Mouse (Mus musculus) embryonic facial prominence, embryonic 11.5 days (tissue): ENCODE data around the gene Gnaq. TPM values are rescaled to one million over a fixed set of nuclear protein-coding genes. Genes with fewer than 3 reads are reported as not detected.

ENCODE experiments used
- ATAC-seq: fragments of 200-750 bp; cut with Nextera tagmentation; replicated peaks from 2 replicates; pipeline ENCODE4 v1.8.0; 2017; ENCODE audit warnings: low read depth; ENCODE audit not compliant: insufficient number of reproducible peaks, low FRiP score, low TSS enrichment
- DNase-seq: peaks from one replicate; pipeline ENCODE4 v3.0.0-alpha.2; 2015; ENCODE audit warnings: low spot score
- H3K27ac ChIP-seq: fragments of 300-500 bp; sonication (generic); replicated peaks from 2 replicates; pipeline ENCODE4 v1.5.1; 2014; ENCODE audit warnings: mild to moderate bottlenecking, low read depth, low read length, control low read depth
- H3K27me3 ChIP-seq: fragments of 300-500 bp; sonication (generic); 2 replicates; pipeline ENCODE4 v1.6.1; 2014; ENCODE audit warnings: mild to moderate bottlenecking, low read length, moderate library complexity, mixed read lengths; ENCODE audit not compliant: control insufficient read depth, insufficient read depth
- H3K36me3 ChIP-seq: fragments of 300-500 bp; sonication (generic); replicated peaks from 2 replicates; pipeline ENCODE4 v1.6.1; 2014; ENCODE audit warnings: low read depth, mild to moderate bottlenecking, low read length, moderate library complexity, mixed read lengths; ENCODE audit not compliant: control insufficient read depth, insufficient read depth
- H3K4me1 ChIP-seq: fragments of 300-500 bp; sonication (generic); 2 replicates; pipeline ENCODE4 v1.6.1; 2014; ENCODE audit warnings: low read length, mixed read lengths; ENCODE audit not compliant: control insufficient read depth, insufficient read depth
- H3K4me2 ChIP-seq: fragments of 300-500 bp; sonication (generic); 2 replicates; pipeline ENCODE4 v1.6.1; 2014; ENCODE audit warnings: low read depth, mild to moderate bottlenecking, control low read depth, low read length, moderate library complexity
- H3K4me3 ChIP-seq: fragments of 300-500 bp; sonication (generic); 2 replicates; pipeline ENCODE4 v1.5.1; 2014; ENCODE audit warnings: low read depth, low read length, control low read depth
- H3K9ac ChIP-seq: fragments of 300-500 bp; sonication (generic); replicated peaks from 2 replicates; pipeline ENCODE4 v1.6.1; 2014; ENCODE audit warnings: mild to moderate bottlenecking, control low read depth, low read length
- H3K9me3 ChIP-seq: fragments of 300-500 bp; sonication (generic); replicated peaks from 2 replicates; pipeline ENCODE4 v1.6.1; 2016; ENCODE audit warnings: mild to moderate bottlenecking, low read length, inconsistent platforms, mixed read lengths; ENCODE audit not compliant: control insufficient read depth
- WGBS: fragments of 180-500 bp; shearing (Covaris S2); extraction: QIAGEN DNeasy Blood & Tissue Kit; methylation state at CpG from one replicate; pipeline ENCODE4 v1.1.7; 2014; 5-methylcytosine and 5-hydroxymethylcytosine counted together
- polyA plus RNA-seq: library from polyadenylated mRNA; unstranded; fragments of >200 nt; fragmentation: Nextera tagmentation; extraction: Ambion mirVana; gene quantifications from 2 replicates; pipeline ENCODE4 v1.2.1, GENCODE M21; 2014

Gnaq gene
- polyA plus RNA-seq, 1 experiment from 2014 or later, result 16.2 TPM

GRCm38 (mm10) chr19:16286451-16287175 is 154.0 kb downstream of the Gnaq start:
- ATAC-seq, result no peak
- no peak overlapping the region for H3K9ac ChIP-seq
- H3K27me3 ChIP-seq, result no peaks in the 10 kb centered on the region
- H3K4me3 ChIP-seq, result no peak overlapping the region
- H3K4me1 ChIP-seq, result no peaks in the 10 kb centered on the region
- no peaks in the 10 kb centered on the region for H3K9me3 ChIP-seq
- no peak overlapping the region for H3K27ac ChIP-seq
- 57% methylated on average over 10 of the region's 10 CpGs for WGBS
- H3K36me3 ChIP-seq, result no peaks in the 10 kb centered on the region
- no peak overlapping the region for H3K4me2 ChIP-seq
- DNase-seq, result no peak

GRCm38 (mm10) chr19:16287307-16287706 is 154.7 kb downstream of the Gnaq start:
- H3K27me3 ChIP-seq, result no peaks in the 10 kb centered on the region
- no peaks in the 10 kb centered on the region for H3K4me1 ChIP-seq
- no peak overlapping the region for H3K4me3 ChIP-seq
- ATAC-seq (no peak), DNase-seq (no peak)
- H3K9ac ChIP-seq, result no peak overlapping the region
- H3K4me2 ChIP-seq, result no peak overlapping the region
- no peak overlapping the region for H3K27ac ChIP-seq
- 89% methylated on average over 4 of the region's 4 CpGs for WGBS
- no peaks in the 10 kb centered on the region for H3K36me3 ChIP-seq
- no peaks in the 10 kb centered on the region for H3K9me3 ChIP-seq

- Histone ChIP-seq H3K9ac (no peak overlapping the region), H3K4me2 (no peak overlapping the region), H3K36me3 (no peaks in the 10 kb centered on the region), H3K27me3 (no peaks in the 10 kb centered on the region), H3K27ac (no peak overlapping the region), H3K9me3 (no peaks in the 10 kb centered on the region), H3K4me1 (no peaks in the 10 kb centered on the region), H3K4me3 (no peak overlapping the region)
- 89% methylated on average over 7 of the region's 7 CpGs for WGBS
- ATAC-seq (no peak), DNase-seq (no peak)
Measured at GRCm38 (mm10) chr19:16287971-16288370, 155.3 kb downstream of the Gnaq start.

- 94% methylated on average over 3 of the region's 3 CpGs for whole genome bisulfite sequencing
- no peak for DNase-seq
- Histone ChIP-seq H3K27me3 (no peaks in the 10 kb centered on the region), H3K9ac (no peak overlapping the region), H3K27ac (no peak overlapping the region), H3K36me3 (no peaks in the 10 kb centered on the region), H3K4me1 (no peaks in the 10 kb centered on the region), H3K9me3 (no peaks in the 10 kb centered on the region), H3K4me2 (no peak overlapping the region), H3K4me3 (no peak overlapping the region)
- ATAC-seq, result no peak
Measured at GRCm38 (mm10) chr19:16291088-16291487, 158.5 kb downstream of the Gnaq start.

GRCm38 (mm10) chr19:16292056-16292608 is 159.5 kb downstream of the Gnaq start:
- DNase-seq (no peak), ATAC-seq (peak; percentile 48; the same call in 1 of the 2 replicates)
- no peaks in the 10 kb centered on the region for H3K36me3 ChIP-seq
- no peaks in the 10 kb centered on the region for H3K9me3 ChIP-seq
- H3K4me1 ChIP-seq, result no peaks in the 10 kb centered on the region
- 70% methylated on average over 2 of the region's 2 CpGs for WGBS
- H3K9ac ChIP-seq, result no peak overlapping the region
- no peak overlapping the region for H3K4me3 ChIP-seq
- no peak overlapping the region for H3K27ac ChIP-seq
- H3K4me2 ChIP-seq, result no peak overlapping the region
- no peaks in the 10 kb centered on the region for H3K27me3 ChIP-seq

- Histone ChIP-seq H3K36me3 (no peaks in the 10 kb centered on the region), H3K4me3 (no peak overlapping the region), H3K9ac (no peak overlapping the region), H3K9me3 (no peaks in the 10 kb centered on the region), H3K4me2 (no peak overlapping the region), H3K27me3 (no peaks in the 10 kb centered on the region), H3K4me1 (no peaks in the 10 kb centered on the region), H3K27ac (no peak overlapping the region)
- DNase-seq, result no peak
- no peak for ATAC-seq
- 86% methylated on average over 1 of the region's 1 CpGs for WGBS
Measured at GRCm38 (mm10) chr19:16292978-16293377, 160.3 kb downstream of the Gnaq start.

- no peak overlapping the region for H3K27ac ChIP-seq
- no peaks in the 10 kb centered on the region for H3K9me3 ChIP-seq
- H3K4me2 ChIP-seq, result no peak overlapping the region
- no peak overlapping the region for H3K4me3 ChIP-seq
- no peak overlapping the region for H3K9ac ChIP-seq
- WGBS, result 84% methylated on average over 4 of the region's 4 CpGs
- no peak for ATAC-seq
- no peaks in the 10 kb centered on the region for H3K4me1 ChIP-seq
- H3K36me3 ChIP-seq, result no peaks in the 10 kb centered on the region
- H3K27me3 ChIP-seq, result no peaks in the 10 kb centered on the region
- no peak for DNase-seq
Measured at GRCm38 (mm10) chr19:16300413-16300812, 167.8 kb downstream of the Gnaq start.

- H3K4me2 ChIP-seq, result no peak overlapping the region
- DNase-seq (no peak), ATAC-seq (no peak)
- no peaks in the 10 kb centered on the region for H3K36me3 ChIP-seq
- no peaks in the 10 kb centered on the region for H3K4me1 ChIP-seq
- 68% methylated on average over 7 of the region's 7 CpGs for WGBS
- no peak overlapping the region for H3K9ac ChIP-seq
- no peak overlapping the region for H3K4me3 ChIP-seq
- H3K27me3 ChIP-seq, result no peaks in the 10 kb centered on the region
- no peak overlapping the region for H3K27ac ChIP-seq
- H3K9me3 ChIP-seq, result no peaks in the 10 kb centered on the region
Measured at GRCm38 (mm10) chr19:16301336-16301735, 168.7 kb downstream of the Gnaq start.
